Mouse (Mus musculus) bone marrow macrophage, adult 2 months (primary cell): ENCODE data around the gene Ddx6.
"Not testable (repeated sequence)": the region's sequence is repeated elsewhere in the genome, so short reads cannot be mapped to it uniquely, and the experiment has no call there.

Source experiments
- CTCF ChIP-seq: IDR thresholded peaks from 2 replicates; pipeline ENCODE4 v1.5.1; 2012; ENCODE audit warnings: low read depth, mild to moderate bottlenecking, low read length, moderate library complexity
- POLR2A ChIP-seq: IDR thresholded peaks from 2 replicates; pipeline ENCODE4 v1.6.1; 2012; ENCODE audit warnings: mild to moderate bottlenecking, low read depth, low read length, borderline replicate concordance

DNA sequence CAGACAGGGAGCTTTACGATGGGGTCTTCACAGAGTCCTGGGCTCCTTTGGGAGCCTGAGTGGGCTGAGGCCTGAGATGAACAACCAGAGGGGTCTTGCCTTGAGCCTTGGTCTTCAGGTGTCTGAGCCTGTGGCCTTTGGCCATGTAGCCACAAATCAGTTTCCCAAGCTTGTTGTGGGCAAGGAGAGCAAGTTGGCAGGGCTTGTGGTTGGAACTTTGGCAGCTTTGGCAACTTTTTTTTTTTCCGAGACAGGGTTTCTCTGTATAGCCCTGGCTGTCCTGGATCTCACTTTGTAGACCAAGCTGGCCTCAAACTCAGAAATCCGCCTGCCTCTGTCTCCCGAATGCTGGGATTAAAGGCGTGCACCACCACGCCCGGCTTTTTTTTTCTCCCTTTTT lies 28.6 kb upstream of the Ddx6 start:
- not testable (repeated sequence) for TF ChIP-seq CTCF, POLR2A
